Mouse (Mus musculus) kidney, adult 2 months (tissue): ENCODE results near the gene Speer4c. TPM values are rescaled to one million over a fixed set of nuclear protein-coding genes. Genes with fewer than 3 reads are reported as not detected.
"Not testable (repeated sequence)": the region's sequence is repeated elsewhere in the genome, so short reads cannot be mapped to it uniquely, and the experiment has no call there.

Experiments used
- DNase-seq: peaks from one replicate; pipeline ENCODE4 v3.0.0; 2021
- H3K27ac ChIP-seq: fragments of 200-500 bp; 2 replicates; pipeline ENCODE4 v1.5.1; 2012; ENCODE audit warnings: low read depth, low read length, control low read depth, inconsistent platforms; ENCODE audit not compliant: insufficient read depth
- H3K27me3 ChIP-seq: fragments of 200-500 bp; replicated peaks from 2 replicates; pipeline ENCODE4 v1.6.1; 2012; ENCODE audit warnings: mild to moderate bottlenecking, moderate library complexity, low read length, inconsistent platforms; ENCODE audit not compliant: control insufficient read depth, insufficient read depth
- H3K36me3 ChIP-seq: fragments of 200-500 bp; 2 replicates; pipeline ENCODE4 v1.6.1; 2012; ENCODE audit warnings: mild to moderate bottlenecking, moderate library complexity, low read length, inconsistent platforms; ENCODE audit not compliant: control insufficient read depth, insufficient read depth
- H3K4me1 ChIP-seq: fragments of 200-500 bp; 2 replicates; pipeline ENCODE4 v1.6.1; 2011; ENCODE audit warnings: low read length; ENCODE audit not compliant: control insufficient read depth, insufficient read depth
- H3K4me3 ChIP-seq: fragments of 200-500 bp; 2 replicates; pipeline ENCODE4 v1.5.1; 2011; ENCODE audit warnings: mild to moderate bottlenecking, low read depth, low read length, control low read depth; ENCODE audit not compliant: insufficient read depth
- WGBS: fragments of 180-500 bp; shearing (Covaris S2); methylation state at CpG from one replicate; pipeline ENCODE4 v1.1.7; 2018; 5-methylcytosine and 5-hydroxymethylcytosine counted together
- polyA plus RNA-seq: library from polyadenylated mRNA; depleted of rRNA; stranded (reverse); fragments of >200 nt; gene quantifications from 2 replicates; pipeline ENCODE4 v1.2.3, GENCODE M21; 2012; rRNA removed

Speer4c gene
- polyA plus RNA-seq, 1 experiment: not detected

DNA sequence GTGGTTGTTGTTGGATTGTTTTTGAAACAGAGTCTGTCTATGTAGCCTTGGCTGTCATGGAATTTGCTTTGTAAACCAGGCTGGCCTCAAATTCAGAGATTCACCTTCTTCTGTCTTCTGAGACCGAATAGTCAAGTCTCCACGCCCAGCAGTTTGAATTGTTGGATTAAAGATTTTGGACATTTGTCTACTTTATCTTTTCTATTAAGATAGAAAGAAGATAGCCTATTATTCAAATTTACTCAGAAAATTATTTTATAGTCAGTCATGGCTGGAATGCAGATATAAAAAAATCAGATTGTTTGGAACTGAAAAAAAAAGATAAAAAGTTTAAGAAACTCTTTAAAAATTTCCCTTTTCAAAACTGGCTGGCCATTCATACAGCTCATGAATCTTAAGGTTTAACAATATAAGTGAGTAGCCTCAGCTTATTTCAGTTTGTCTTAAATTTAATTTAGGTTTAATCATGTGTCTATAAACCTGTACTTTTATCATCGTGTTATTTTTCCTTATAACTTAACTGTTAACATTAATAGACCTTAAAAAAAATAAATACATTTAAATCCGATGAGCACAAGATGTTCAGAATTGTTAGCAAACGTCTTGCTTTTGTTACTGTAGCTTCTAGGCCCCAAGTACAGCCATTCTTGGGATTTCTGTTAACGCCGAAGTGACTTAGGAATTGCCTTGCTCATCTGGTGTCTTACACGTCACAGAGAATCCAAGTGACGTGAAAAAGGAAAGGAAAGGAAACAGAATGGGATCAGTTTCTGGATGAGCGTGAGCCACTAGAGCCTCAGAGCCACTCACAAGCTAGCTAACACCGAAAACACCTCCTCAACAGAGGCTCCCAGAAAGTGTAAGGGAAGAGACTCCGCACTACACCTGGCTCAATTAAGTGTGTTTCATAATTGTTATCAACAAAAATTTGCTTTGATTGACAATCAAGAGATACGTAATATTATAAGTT, 33.8 kb downstream of the Speer4c start:
- not testable (repeated sequence) for H3K27ac ChIP-seq, DNase-seq, H3K36me3 ChIP-seq, H3K4me1 ChIP-seq, H3K4me3 ChIP-seq, H3K27me3 ChIP-seq
- 67% methylated on average over 13 of the region's 13 CpGs for WGBS

DNA sequence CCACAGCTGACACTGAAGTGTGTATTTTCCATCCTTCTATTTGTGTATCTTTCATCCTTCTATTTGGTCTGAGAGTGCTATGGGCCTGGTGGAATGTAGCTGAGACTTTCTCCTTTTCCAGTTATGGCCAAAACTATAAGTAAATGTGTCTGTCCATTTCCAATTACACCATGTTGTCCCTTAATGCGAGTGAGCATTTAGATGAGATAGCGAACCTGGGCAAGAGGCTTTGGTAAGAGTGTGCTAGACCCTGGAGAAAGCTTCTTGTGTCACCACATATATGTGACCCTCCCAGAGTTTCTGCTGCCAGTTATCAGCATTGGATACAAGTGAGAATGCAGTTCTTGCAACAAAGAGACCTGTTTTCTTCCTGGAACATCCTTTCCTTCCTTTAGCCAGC, 35.2 kb downstream of the Speer4c start:
- H3K4me3 ChIP-seq, H3K27ac ChIP-seq, H3K27me3 ChIP-seq, H3K36me3 ChIP-seq, H3K4me1 ChIP-seq, DNase-seq: not testable (repeated sequence)
- WGBS: 64% methylated on average over 2 of the region's 2 CpGs

DNA sequence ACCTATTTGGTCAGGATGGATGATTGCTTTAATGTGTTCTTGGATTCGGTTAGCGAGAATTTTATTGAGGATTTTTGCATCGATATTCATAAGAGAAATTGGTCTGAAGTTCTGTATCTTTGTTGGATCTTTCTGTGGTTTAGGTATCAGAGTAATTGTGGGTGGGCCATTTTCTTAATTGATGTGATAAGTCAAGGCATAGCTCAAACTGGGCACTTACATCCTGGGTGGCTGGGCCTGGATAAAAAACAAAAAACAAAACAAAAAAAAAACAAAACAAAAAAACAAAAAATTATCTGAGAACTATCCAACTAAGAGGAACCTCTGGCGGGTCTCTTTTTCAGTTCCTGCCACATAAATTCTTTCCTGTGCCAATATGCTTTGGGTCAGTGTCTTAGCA, 36.3 kb downstream of the Speer4c start:
- 85% methylated on average over 4 of the region's 4 CpGs for WGBS
- not testable (repeated sequence) for H3K36me3 ChIP-seq, H3K4me3 ChIP-seq

GRCm38 (mm10) chr5:15674429-15675244, 39.4 kb downstream of the Speer4c start:
- H3K27me3 ChIP-seq, DNase-seq: not testable (repeated sequence)

More for the DNA sequence above, 36.3 kb downstream of the Speer4c start:
- not testable (repeated sequence) for H3K27ac ChIP-seq, DNase-seq, H3K27me3 ChIP-seq, H3K4me1 ChIP-seq

DNA sequence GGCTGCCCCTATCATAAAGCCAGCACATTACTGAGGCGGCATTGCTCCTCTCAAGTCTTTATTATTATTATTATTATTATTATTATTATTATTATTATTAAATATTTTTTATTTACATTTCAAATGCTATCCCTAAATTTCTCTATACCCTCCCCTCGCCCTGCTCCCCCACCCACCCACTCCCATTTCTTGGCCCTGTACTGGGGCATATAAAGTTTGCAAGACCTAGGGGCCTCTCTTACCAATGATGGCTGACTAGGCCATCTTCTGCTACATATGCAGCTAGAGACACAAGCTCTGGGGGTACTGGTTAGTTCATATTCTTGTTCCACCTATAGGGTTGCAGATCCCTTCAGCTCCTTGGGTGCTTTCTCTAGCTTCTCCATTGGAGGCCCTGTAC, 40.1 kb downstream of the Speer4c start:
- not testable (repeated sequence) for H3K36me3 ChIP-seq, DNase-seq, H3K27me3 ChIP-seq, H3K27ac ChIP-seq, H3K4me1 ChIP-seq, H3K4me3 ChIP-seq
- 76% methylated on average over 2 of the region's 2 CpGs for WGBS

More at GRCm38 (mm10) chr5:15674429-15675244, 39.4 kb downstream of the Speer4c start:
- H3K36me3 ChIP-seq, H3K27ac ChIP-seq, H3K4me3 ChIP-seq, H3K4me1 ChIP-seq: not testable (repeated sequence)
- 93% methylated on average over 5 of the region's 8 CpGs for WGBS

DNA sequence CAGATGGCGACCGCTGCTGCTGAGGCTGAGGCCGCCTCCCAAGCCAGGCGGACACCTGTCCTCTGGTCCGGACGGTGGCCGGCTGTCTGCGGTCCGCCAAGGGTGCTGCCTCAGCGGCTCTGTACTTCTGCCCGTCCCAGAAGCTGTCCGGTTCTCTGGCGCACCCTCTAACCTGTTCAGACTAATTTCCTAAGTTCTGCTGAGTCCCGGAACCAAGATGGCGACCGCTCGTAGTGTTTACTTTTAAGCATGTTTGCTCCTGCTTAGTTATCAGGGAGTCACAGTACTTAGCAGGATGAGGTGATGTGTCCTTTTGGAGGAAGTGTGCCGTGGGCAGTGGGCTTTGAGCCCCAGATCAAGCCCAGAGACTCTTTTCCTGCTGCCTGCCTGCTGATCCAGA, 43.3 kb downstream of the Speer4c start:
- not testable (repeated sequence) for DNase-seq, H3K27ac ChIP-seq, H3K27me3 ChIP-seq, H3K4me3 ChIP-seq, H3K36me3 ChIP-seq, H3K4me1 ChIP-seq
- 88% methylated on average over 10 of the region's 18 CpGs for WGBS

DNA sequence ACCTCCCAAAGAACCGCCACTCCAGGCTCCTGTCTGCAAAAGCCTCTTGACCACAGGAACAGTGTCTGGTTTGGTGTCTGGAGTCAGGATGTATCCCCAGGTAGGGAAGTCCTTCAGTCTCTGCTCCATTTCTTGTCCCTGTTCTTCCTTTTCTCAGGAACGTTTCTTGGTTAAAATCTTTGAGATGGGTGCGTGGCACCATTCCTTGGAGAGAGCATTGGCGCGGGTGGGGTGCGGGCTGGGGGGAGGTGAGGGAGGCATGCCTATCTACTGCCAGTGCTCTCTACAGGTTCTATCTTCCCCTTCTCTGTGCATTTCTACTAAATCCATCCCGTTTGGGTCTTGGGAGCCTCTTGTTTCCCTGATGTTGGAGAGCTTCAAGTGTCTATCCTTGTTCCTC, 50.2 kb downstream of the Speer4c start:
- 70% methylated on average over 7 of the region's 7 CpGs for WGBS
- H3K27me3 ChIP-seq, H3K36me3 ChIP-seq, H3K4me1 ChIP-seq, H3K4me3 ChIP-seq, H3K27ac ChIP-seq, DNase-seq: not testable (repeated sequence)

Other genes with a start within 250 kb of the Speer4c start
- not detected in 2 replicates for gene Gm21149, start 237.7 kb downstream of the Speer4c start, polyA plus RNA-seq
- gene Gm21190, start 185.0 kb downstream of the Speer4c start, polyA plus RNA-seq: 0.08 and 0.15 TPM in 2 replicates
- not detected in 2 replicates for gene Gm21083, start 136.9 kb downstream of the Speer4c start, polyA plus RNA-seq
- gene Speer4d, start 95.2 kb downstream of the Speer4c start, polyA plus RNA-seq: not detected in 2 replicates
- not detected in 2 replicates for gene 4930572O03Rik, start 57.2 kb downstream of the Speer4c start, polyA plus RNA-seq
- 1.2 and 1.8 TPM in 2 replicates for gene Cacna2d1, start 220.4 kb upstream of the Speer4c start, polyA plus RNA-seq